Mouse (Mus musculus): Measurements from ENCODE around the gene Snx15.

- no peak for TF ChIP-seq POLR2A (IDR thresholded peaks at IDR 0.05; ENCODE audit: borderline replicate concordance, low read depth, low read length)
- no peak for TF ChIP-seq CTCF (IDR thresholded peaks at IDR 0.05; ENCODE audit: low read depth, low read length)
Observed at GRCm38 (mm10) chr19:6079983-6080480, 48.1 kb downstream of the Snx15 start, which contains the start of gene Tmem262.
